Mouse (Mus musculus): ENCODE results near the gene Nr0b1.

Gene Nr0b1

DNA sequence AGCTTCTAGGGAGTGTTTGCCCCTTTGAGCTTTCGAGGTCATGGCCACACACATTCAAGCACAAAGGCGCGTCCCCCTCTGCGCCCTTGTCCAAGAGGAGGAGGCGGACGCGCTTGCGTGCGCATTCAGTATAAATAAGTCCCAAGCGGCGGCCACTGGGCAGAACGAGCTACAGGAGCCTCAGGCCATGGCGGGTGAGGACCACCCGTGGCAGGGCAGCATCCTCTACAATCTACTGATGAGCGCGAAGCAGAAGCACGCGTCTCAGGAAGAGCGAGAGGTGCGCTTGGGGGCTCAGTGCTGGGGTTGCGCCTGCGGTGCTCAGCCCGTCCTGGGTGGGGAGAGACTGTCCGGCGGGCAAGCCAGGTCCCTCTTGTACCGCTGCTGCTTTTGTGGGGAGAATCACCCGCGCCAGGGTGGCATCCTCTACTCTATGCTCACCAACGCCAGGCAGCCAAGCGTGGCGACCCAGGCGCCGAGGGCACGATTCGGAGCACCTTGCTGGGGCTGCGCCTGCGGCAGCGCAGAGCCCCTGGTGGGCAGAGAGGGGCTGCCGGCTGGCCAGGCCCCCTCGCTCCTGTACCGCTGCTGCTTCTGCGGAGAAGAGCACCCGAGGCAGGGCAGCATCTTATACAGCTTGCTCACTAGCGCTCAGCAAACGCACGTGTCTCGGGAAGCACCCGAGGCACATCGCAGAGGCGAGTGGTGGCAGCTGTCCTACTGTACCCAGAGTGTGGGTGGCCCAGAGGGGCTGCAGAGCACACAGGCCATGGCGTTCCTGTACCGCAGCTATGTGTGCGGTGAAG is at the start of gene Nr0b1:
Gene Nr0b1, plus strand, starts transcription at position 151 of the 806 bp plus-strand sequence.
- DNase-seq (ENCODE audit: low spot score) = no peak

- DNase-seq (ENCODE audit: low spot score) = no peak
Measured at GRCm38 (mm10) chrX:86187250-86187649, 4.3 kb upstream of the Nr0b1 start.

DNA sequence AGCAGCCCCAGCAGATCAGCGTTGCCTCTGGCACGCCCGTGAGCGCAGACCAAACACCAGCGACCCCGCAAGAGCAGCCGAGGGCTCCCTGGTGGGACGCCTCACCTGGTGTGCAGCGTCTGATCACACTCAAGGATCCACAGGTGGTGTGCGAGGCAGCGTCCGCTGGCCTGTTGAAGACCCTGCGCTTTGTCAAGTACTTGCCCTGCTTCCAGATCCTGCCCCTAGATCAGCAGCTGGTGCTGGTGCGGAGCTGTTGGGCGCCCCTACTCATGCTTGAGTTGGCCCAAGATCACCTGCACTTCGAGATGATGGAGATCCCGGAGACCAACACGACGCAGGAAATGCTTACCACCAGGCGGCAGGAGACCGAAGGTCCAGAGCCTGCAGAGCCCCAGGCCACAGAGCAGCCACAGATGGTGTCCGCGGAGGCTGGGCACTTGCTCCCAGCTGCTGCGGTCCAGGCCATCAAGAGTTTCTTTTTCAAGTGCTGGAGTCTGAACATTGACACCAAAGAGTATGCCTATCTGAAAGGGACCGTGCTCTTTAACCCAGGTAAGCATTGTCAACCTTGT is 943 bp downstream of the Nr0b1 start:
- no peak for DNase-seq (ENCODE audit: low spot score)

DNA sequence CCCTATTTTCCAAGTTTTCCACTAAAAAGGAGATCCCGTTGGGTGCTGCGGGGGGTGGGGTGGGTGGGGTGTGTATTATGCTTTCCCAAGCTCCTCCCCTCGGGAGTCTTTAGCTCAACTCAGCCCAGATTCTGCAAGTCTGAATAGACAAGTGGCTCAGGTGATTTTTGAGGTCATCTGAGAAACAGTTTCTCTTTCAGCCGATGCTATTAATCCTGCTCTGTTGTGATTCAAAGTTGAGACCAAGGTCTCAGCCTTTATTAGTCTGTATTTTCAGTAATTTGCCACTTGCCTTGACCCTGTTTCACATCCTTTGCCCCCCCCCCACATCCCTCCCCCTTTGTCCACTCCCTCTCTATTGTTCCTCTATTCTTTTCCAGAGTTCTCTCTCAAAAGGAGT is 1.8 kb downstream of the Nr0b1 start:
- no peak for DNase-seq (ENCODE audit: low spot score)

GRCm38 (mm10) chrX:86237246-86237645 is 45.7 kb downstream of the Nr0b1 start:
- DNase-seq (ENCODE audit: low spot score) = no peak

All from T-cell, adult 2 months (primary cell).